Mouse (Mus musculus): ENCODE data around the gene Ppp1r12a. TPM values are rescaled to one million over a fixed set of nuclear protein-coding genes. Genes with fewer than 3 reads are reported as not detected.

Gene Ppp1r12a
- polyA plus RNA-seq, 1 experiment from 2014 or later = 76.0 TPM

DNA sequence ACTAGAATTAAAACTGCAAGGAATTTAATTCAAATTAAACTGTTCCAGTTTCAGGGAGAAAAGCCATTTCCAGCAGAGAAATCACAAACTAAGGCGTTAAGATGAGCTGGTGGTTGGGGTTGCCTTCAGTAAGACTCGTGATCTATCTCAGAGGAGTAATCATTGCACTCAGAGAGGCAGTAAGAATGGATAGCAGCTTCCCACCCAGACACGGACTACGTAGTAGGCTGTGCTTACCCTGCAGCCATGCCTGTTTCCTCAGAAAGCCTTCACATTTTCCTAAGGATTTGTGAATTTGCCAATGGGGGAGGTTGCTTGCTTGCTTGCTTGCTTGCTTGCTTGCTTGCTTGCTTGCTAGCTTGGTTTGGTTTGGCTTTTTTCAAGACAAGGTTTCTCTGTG, 122.5 kb downstream of the Ppp1r12a start:
- H3K9me3 ChIP-seq = no peaks in the 10 kb centered on the region
- H3K9ac ChIP-seq = no peak overlapping the region
- no peaks in the 10 kb centered on the region for H3K27me3 ChIP-seq (replicated peaks)
- WGBS = 86% methylated on average over 4 of the region's 4 CpGs
- no peaks in the 10 kb centered on the region; the same call in 1 of the 2 replicates for H3K36me3 ChIP-seq (replicated peaks)
- H3K4me1 ChIP-seq = no peaks in the 10 kb centered on the region
- ATAC-seq (replicated peaks) = no peak
- no peak overlapping the region for H3K4me3 ChIP-seq
- no peak overlapping the region for H3K4me2 ChIP-seq
- no peak overlapping the region for H3K27ac ChIP-seq

GRCm38 (mm10) chr10:108284977-108285376, 123.0 kb downstream of the Ppp1r12a start:
- Histone ChIP-seq H3K4me2 (no peak overlapping the region), H3K9ac (no peak overlapping the region), H3K9me3 (no peaks in the 10 kb centered on the region), H3K4me3 (no peak overlapping the region), H3K27ac (no peak overlapping the region), H3K36me3 (replicated peaks) (no peaks in the 10 kb centered on the region; the same call in 1 of the 2 replicates), H3K27me3 (replicated peaks) (no peaks in the 10 kb centered on the region), H3K4me1 (no peaks in the 10 kb centered on the region)
- WGBS = 69% methylated on average over 5 of the region's 5 CpGs
- no peak for ATAC-seq (replicated peaks)

- Histone ChIP-seq H3K4me2 (no peak overlapping the region), H3K36me3 (replicated peaks) (no peaks in the 10 kb centered on the region)
Measured at GRCm38 (mm10) chr10:108286658-108287437, 124.9 kb downstream of the Ppp1r12a start.

GRCm38 (mm10) chr10:108287438-108287801, 125.4 kb downstream of the Ppp1r12a start:
- no peak for ATAC-seq (replicated peaks)
- no peaks in the 10 kb centered on the region for H3K27me3 ChIP-seq (replicated peaks)
- no peaks in the 10 kb centered on the region for H3K9me3 ChIP-seq
- H3K4me1 ChIP-seq = no peaks in the 10 kb centered on the region
- WGBS = 84% methylated on average over 4 of the region's 4 CpGs
- H3K9ac ChIP-seq = no peak overlapping the region
- H3K36me3 ChIP-seq (replicated peaks) = no peaks in the 10 kb centered on the region
- no peak overlapping the region for H3K4me2 ChIP-seq
- no peak overlapping the region for H3K27ac ChIP-seq
- no peak overlapping the region for H3K4me3 ChIP-seq

More at GRCm38 (mm10) chr10:108286658-108287437, 124.9 kb downstream of the Ppp1r12a start:
- Histone ChIP-seq H3K27me3 (replicated peaks) (no peaks in the 10 kb centered on the region), H3K9me3 (no peaks in the 10 kb centered on the region), H3K4me1 (no peaks in the 10 kb centered on the region), H3K27ac (no peak overlapping the region), H3K4me3 (no peak overlapping the region), H3K9ac (no peak overlapping the region)
- 63% methylated on average over 11 of the region's 11 CpGs for WGBS
- no peak for ATAC-seq (replicated peaks)

GRCm38 (mm10) chr10:108290046-108290445, 128.1 kb downstream of the Ppp1r12a start:
- no peak for ATAC-seq (replicated peaks)
- no peak overlapping the region for H3K27ac ChIP-seq
- no peak overlapping the region for H3K4me2 ChIP-seq
- no peaks in the 10 kb centered on the region for H3K4me1 ChIP-seq
- 98% methylated on average over 13 of the region's 13 CpGs for WGBS
- H3K27me3 ChIP-seq (replicated peaks) = no peaks in the 10 kb centered on the region
- no peak overlapping the region for H3K4me3 ChIP-seq
- no peaks in the 10 kb centered on the region for H3K9me3 ChIP-seq
- H3K36me3 ChIP-seq (replicated peaks) = no peaks in the 10 kb centered on the region
- H3K9ac ChIP-seq = no peak overlapping the region

GRCm38 (mm10) chr10:108291688-108292471, 129.9 kb downstream of the Ppp1r12a start:
- Histone ChIP-seq H3K4me3 (no peak overlapping the region), H3K36me3 (replicated peaks) (no peaks in the 10 kb centered on the region), H3K9me3 (no peaks in the 10 kb centered on the region), H3K9ac (no peak overlapping the region), H3K4me2 (no peak overlapping the region), H3K27ac (no peak overlapping the region), H3K4me1 (no peaks in the 10 kb centered on the region), H3K27me3 (replicated peaks) (no peaks in the 10 kb centered on the region)
- 91% methylated on average over 12 of the region's 12 CpGs for WGBS
- no peak for ATAC-seq (replicated peaks)

DNA sequence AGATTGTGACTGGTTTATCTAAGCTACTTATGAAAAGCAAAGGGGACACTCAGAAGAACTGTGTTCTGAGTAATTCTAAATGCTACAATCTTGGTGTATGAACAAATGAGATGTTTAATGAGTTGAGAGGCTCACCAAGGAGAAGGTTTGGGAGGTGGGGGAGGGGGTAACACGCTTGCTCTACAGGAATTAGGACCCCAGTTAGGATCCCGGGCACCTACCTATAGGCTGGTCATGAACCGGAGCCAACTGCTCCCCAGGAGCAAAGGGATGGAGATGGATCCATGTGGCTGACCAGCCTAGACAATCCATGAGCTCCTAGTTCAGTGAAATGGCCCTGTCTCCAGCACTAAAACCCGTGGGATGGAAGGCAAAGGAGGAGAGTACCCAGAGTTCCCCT, 130.7 kb downstream of the Ppp1r12a start:
- no peaks in the 10 kb centered on the region for H3K36me3 ChIP-seq (replicated peaks)
- no peaks in the 10 kb centered on the region for H3K4me1 ChIP-seq
- 84% methylated on average over 4 of the region's 4 CpGs for WGBS
- H3K9me3 ChIP-seq = no peaks in the 10 kb centered on the region
- ATAC-seq (replicated peaks) = no peak
- H3K4me3 ChIP-seq = no peak overlapping the region
- H3K4me2 ChIP-seq = no peak overlapping the region
- H3K27ac ChIP-seq = no peak overlapping the region
- H3K9ac ChIP-seq = no peak overlapping the region
- H3K27me3 ChIP-seq (replicated peaks) = no peaks in the 10 kb centered on the region

GRCm38 (mm10) chr10:108293620-108294195, 131.7 kb downstream of the Ppp1r12a start:
- Histone ChIP-seq H3K36me3 (replicated peaks) (no peaks in the 10 kb centered on the region), H3K4me3 (no peak overlapping the region), H3K27me3 (replicated peaks) (no peaks in the 10 kb centered on the region), H3K27ac (no peak overlapping the region), H3K4me2 (no peak overlapping the region), H3K9me3 (no peaks in the 10 kb centered on the region), H3K4me1 (no peaks in the 10 kb centered on the region), H3K9ac (no peak overlapping the region)
- 89% methylated on average over 16 of the region's 16 CpGs for WGBS
- ATAC-seq (replicated peaks) = no peak

DNA sequence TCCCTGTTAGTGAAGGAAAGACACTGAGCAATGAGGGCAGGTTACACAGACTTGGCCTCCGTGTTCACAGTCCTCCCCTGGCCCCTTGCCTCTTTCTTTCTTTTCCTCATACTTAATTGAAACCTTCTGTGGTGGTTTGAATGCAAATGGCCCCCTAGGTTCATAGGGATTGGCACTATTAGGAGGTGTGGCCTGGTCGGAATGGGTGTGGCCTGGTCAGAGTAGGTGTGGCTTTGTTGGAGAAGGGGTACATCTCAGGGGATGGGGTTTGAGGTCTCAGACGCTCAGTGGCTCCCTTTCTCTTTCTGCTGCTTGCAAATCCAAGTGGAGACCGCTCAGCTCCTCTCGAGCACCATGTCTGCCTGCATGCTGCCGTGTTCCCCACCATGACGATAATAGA, 132.8 kb downstream of the Ppp1r12a start:
- no peak overlapping the region for H3K27ac ChIP-seq
- no peak overlapping the region for H3K4me2 ChIP-seq
- no peak overlapping the region for H3K9ac ChIP-seq
- 83% methylated on average over 7 of the region's 7 CpGs for whole genome bisulfite sequencing
- no peak for ATAC-seq (replicated peaks)
- H3K4me3 ChIP-seq = no peak overlapping the region
- no peaks in the 10 kb centered on the region for H3K36me3 ChIP-seq (replicated peaks)
- no peaks in the 10 kb centered on the region for H3K4me1 ChIP-seq
- no peaks in the 10 kb centered on the region for H3K27me3 ChIP-seq (replicated peaks)
- no peaks in the 10 kb centered on the region for H3K9me3 ChIP-seq

DNA sequence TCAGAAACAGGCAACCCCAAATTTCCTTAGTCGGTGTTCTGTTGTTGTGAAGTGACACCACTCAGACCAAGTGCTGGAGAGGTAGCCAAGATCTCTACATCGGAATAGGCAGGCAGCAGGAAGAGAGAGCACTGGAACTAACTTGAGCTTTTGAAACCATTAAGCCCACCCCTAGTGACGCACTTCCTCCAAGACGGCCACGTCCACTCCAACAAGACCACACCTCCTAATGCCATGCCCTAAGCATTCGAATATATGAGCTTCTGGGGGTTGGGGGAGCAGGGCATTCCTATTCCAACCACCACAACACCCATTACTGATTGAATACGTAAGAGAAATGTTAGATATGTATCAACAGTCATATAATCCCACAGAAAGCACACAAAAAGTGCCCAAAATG, 134.5 kb downstream of the Ppp1r12a start:
- Histone ChIP-seq H3K4me3 (no peak overlapping the region), H3K27ac (no peak overlapping the region), H3K4me1 (no peaks in the 10 kb centered on the region; the same call in 1 of the 2 replicates), H3K27me3 (replicated peaks) (no peaks in the 10 kb centered on the region), H3K9me3 (no peaks in the 10 kb centered on the region), H3K4me2 (no peak overlapping the region), H3K9ac (no peak overlapping the region), H3K36me3 (replicated peaks) (no peaks in the 10 kb centered on the region)
- 92% methylated on average over 7 of the region's 7 CpGs for WGBS
- ATAC-seq (replicated peaks) = no peak

DNA sequence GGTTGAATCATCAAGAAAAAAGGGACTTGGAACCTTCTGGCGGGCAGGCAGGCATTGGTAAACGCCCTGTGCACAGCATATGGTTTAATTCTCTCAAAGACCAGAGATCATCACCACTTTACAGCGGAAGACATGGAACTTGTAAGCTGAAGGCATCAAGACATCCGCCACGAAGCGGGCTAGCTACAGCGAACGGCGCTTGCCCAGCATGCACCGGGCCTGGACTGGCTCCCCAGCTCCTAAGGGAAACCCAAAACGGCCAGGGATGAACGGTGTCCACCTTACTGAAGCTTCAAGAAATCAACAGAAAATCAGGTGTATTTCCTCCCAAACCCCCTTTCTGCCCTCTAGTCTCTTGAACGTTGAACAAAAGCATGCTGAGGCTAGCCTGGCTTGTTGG, 136.3 kb downstream of the Ppp1r12a start:
- H3K4me2 ChIP-seq = no peak overlapping the region
- ATAC-seq (replicated peaks) = no peak
- H3K4me3 ChIP-seq = no peak overlapping the region
- H3K4me1 ChIP-seq = no peaks in the 10 kb centered on the region; the same call in 1 of the 2 replicates
- no peaks in the 10 kb centered on the region for H3K27me3 ChIP-seq (replicated peaks)
- no peaks in the 10 kb centered on the region for H3K36me3 ChIP-seq (replicated peaks)
- H3K9ac ChIP-seq = no peak overlapping the region
- no peaks in the 10 kb centered on the region for H3K9me3 ChIP-seq
- WGBS = 97% methylated on average over 13 of the region's 13 CpGs
- H3K27ac ChIP-seq = no peak overlapping the region

GRCm38 (mm10) chr10:108298841-108299545, 137.0 kb downstream of the Ppp1r12a start:
- WGBS = 85% methylated on average over 16 of the region's 17 CpGs
- Histone ChIP-seq H3K9ac (no peak overlapping the region), H3K36me3 (replicated peaks) (no peaks in the 10 kb centered on the region), H3K27me3 (replicated peaks) (no peaks in the 10 kb centered on the region), H3K27ac (no peak overlapping the region), H3K4me3 (no peak overlapping the region), H3K4me1 (no peaks in the 10 kb centered on the region; the same call in 1 of the 2 replicates), H3K9me3 (no peaks in the 10 kb centered on the region), H3K4me2 (no peak overlapping the region)
- ATAC-seq (replicated peaks) = no peak

Data from midbrain, embryonic 15.5 days (tissue).